Mouse (Mus musculus) gastrocnemius, postnatal 14 days (tissue): ENCODE measurements at regions not wholly inside any gene's neighbourhood (a gene's known extent, or its start where the extent isn't known, plus 50 kb on each side); places are given as distances from the start of the nearest gene placed in this dataset.

Experiments used
- DNase-seq: peaks from one replicate; pipeline ENCODE4 v3.0.0; 2021; ENCODE audit warnings: mixed read lengths
- intact Hi-C: fragments of 180-260 bp; cut with DNase I; formaldehyde crosslinking; loops from one replicate; pipeline ENCODE4 v1.15.1; 2025; ENCODE audit warnings: low total_unique reads

DNA sequence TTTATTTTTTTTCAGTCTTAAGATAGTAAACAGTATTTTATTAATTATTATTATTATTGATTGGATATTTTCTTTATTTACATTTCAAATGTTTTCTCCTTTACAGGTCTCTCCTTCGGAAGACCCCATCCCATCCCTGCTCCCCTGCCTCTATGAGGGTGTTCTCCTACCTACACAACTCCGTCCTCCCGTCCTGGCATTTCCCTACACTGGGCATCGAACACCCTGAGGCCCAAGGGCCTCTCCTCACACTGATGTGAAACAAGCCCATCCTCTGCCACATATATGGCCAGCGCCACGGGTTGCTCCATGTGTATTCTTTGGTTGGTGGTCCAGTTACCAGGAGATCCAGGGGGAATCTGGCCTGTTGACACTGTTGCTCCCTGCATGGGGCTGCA lies 118.3 kb upstream of the Ldb2 start:
- intact Hi-C loops, result no loop called here
- no peak for DNase-seq

DNA sequence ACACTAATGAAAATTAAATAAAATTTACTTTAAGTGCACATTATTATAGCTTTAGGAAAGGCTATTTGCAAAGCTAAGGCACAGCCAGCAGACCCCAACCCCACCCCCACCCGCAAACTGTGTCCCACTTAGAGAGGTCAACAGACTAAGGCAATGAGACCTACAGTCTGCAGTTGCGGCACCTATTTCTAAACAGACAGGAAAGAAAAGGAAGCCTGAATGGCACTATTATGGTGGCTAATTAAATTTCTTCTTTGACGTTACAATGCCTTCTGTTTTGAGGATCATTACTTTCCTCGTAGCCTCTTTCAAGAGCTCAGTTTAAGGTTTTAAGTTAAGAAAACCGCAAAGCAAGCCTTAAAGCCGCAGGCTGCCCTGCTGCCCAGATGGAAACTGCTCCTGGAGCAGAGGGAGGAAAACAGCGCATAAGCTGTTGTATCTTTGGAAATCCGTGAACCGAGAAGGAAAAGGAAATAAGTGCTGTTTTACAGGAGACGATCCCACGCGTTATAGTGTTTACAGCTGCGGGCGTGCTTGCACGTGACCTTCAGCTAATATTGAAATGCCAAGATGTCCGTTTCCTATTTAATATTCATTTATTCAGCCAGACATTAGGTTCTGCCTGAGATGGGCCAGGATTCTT lies 117.8 kb upstream of the Ldb2 start:
- DNase-seq, result no peak
- intact Hi-C loops, result no loop called here

DNA sequence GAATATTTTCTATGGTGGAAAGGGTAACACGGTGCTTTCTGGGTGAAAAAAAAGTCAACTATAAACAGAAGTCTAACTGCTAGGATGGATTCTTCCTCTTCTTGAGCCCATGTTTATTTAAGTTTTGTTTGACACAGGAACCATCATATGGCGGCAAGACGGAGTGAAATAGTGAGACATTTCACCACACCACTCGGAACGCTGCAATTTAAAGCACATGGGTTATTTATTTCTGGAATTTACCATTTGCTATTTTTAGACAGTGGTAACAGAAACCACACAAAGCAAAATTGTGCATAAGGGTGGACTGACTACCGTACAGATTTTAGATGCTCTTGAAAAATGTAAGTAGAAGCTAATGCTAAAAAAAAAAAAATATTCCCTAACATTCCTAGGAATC lies 103.1 kb upstream of the Ldb2 start:
- intact Hi-C loops, result no loop called here
- DNase-seq, result no peak

DNA sequence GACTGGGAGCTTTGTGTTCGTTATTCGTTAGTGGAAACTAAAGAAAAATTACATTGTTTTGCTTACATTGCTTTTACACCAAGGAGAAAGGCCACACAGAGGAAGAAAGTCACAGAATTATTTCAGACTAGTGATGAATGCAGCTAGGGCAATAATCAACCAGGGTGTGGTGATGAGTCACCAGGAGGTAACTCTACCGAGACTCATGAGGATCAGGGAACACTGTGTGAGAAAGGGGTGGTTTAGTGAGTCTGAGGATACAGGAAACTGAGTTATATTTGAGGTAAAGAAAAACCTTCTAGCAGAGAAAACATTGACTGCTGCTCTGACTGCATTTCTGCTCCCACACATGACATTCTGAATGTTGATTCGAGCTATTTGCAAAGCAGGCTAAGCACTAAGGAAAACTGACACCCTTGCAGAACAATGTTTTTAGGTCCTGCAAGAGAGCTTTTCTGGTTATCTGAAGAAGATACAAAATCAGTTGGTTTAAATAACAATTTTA lies 87.1 kb upstream of the Ldb2 start:
- intact Hi-C loops, result loop anchor here (2.0 kb wide), 1 partner anchor 36 kb away; no protein-coding TSS in a partner anchor
- no peak for DNase-seq

DNA sequence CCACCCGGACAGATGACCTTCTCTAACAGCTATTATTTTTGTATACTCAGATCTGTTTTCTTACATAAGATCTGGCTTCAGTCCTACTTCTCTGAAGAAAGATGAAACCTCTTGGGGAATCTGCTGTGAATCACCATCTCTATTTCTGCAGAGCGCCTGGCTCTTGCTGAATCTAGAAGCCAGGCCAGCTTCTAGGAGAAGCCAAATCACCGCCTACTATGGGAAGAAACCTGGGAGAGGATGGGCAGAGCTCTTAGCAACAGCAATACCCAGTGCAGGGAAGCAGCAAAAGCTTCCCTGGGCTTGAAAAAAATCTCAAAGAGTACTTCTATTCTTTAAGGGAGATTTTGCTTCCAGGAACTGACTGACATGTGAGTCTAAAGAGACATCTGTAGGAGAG lies 77.5 kb upstream of the Ldb2 start:
- DNase-seq, result peak; percentile 62
- intact Hi-C loops, result no loop called here

DNA sequence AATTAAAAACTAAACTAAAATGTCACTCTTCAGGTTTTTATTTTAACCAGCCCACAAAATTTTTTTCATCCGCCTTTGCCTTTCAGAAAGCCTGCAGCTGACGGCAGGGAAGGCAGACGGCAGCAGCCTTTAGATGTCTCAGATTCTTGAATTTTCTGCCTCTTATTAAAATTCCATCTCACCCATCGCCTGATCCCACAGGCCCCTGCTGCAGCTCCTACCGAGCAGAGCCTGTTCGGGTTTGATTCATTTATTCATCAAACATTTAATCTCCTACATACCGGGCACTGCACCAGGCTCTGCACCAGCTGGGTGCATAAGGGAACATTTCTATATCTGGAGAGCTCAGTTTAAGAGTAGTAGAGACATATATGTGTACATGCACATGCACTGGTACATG lies 72.8 kb upstream of the Ldb2 start:
- DNase-seq, result no peak
- intact Hi-C loops, result no loop called here

DNA sequence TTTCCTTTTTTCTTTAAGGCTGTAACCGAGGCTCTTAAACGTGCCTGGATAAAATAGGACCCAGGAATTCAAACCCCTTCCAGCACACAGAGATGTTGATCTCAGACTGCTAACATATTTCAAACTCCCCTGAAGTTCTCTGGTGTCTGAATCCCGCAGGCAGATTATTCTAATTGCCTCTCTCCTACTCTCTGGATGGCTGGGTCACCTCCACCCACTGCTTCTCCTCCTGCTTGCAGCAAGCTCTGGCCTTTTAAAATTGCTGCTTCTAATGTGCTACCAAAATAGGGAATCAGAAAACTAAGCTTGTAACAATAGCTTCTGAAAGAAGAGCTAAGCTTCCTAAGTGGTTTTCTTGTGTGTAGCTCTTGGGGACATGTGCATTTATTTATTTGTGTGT lies 64.4 kb upstream of the Ldb2 start:
- intact Hi-C loops, result no loop called here

DNA sequence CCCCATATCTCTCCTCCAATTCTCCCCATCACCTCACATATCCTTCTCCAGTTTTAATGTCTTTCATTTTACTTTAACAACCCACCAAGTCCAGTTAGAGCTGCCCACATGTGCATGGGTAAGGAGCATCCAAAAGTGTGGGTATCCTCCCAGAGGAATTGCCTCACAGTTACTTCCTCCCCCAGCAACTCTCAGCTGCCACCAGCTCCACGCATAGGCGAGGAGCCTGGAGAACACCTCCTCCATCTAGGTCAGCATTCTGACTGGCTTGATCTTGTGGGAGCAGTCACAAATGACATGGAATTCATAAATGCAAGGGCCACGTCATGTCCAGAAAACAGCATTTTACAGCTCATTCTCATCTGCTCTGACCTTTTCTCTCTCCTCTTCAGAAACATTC lies 63.9 kb upstream of the Ldb2 start:
- intact Hi-C loops, result no loop called here
- no peak for DNase-seq

More for the DNA sequence above, 64.4 kb upstream of the Ldb2 start:
- DNase-seq, result no peak

DNA sequence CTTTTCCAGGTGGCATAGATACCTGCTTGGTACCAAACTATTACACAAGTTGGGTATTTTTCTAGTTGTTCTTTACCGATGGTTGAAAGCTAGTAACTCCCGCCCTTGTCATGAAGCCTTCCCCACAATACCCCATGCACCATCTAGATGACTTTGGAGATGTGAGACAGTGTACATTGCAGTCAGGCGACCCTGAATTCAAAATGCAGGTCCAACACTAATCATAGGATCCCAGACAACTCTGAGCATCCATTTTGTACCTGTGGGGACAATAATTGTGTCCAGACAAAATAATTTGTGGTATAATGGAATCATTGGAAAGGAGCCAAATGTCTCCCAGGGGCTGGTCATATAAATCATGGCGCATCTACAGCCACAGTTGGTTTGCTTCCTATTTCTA lies 54.7 kb upstream of the Ldb2 start:
- intact Hi-C loops, result no loop called here
- DNase-seq, result no peak
